Mouse (Mus musculus) layer of hippocampus, adult 9-11 months (tissue): ENCODE data around the gene Flnb.

Source experiments
- DNase-seq: peaks from one replicate; pipeline ENCODE4 v3.0.0; 2022

Flnb gene

GRCm38 (mm10) chr14:7954071-7954471 lies 136.3 kb downstream of the Flnb start:
- DNase-seq: no peak

GRCm38 (mm10) chr14:7956427-7956826 lies 138.7 kb downstream of the Flnb start:
- no peak for DNase-seq

- no peak for DNase-seq
Observed at GRCm38 (mm10) chr14:7957049-7957448, 139.3 kb downstream of the Flnb start, which contains the start of gene Gm45521. Gene Gm45521 (plus strand): TSS chr14:7957288.

GRCm38 (mm10) chr14:7960616-7961015 lies 142.9 kb downstream of the Flnb start:
- DNase-seq: peak; percentile 59

GRCm38 (mm10) chr14:7961714-7962113 lies 144.0 kb downstream of the Flnb start:
- DNase-seq: no peak

GRCm38 (mm10) chr14:7962626-7963025 lies 144.9 kb downstream of the Flnb start:
- no peak for DNase-seq

- DNase-seq: no peak
Observed at GRCm38 (mm10) chr14:7963160-7963559, 145.4 kb downstream of the Flnb start.

- DNase-seq: peak; percentile 70
Observed at GRCm38 (mm10) chr14:7964219-7964889, 146.6 kb downstream of the Flnb start.

- DNase-seq: peak; percentile 26
Observed at GRCm38 (mm10) chr14:7971889-7972493, 154.2 kb downstream of the Flnb start.

GRCm38 (mm10) chr14:7974643-7975042 lies 156.9 kb downstream of the Flnb start:
- DNase-seq: no peak

- no peak for DNase-seq
Observed at GRCm38 (mm10) chr14:7975177-7975576, 157.4 kb downstream of the Flnb start.

GRCm38 (mm10) chr14:7977471-7977870 lies 159.7 kb downstream of the Flnb start:
- DNase-seq: no peak

- no peak for DNase-seq
Observed at GRCm38 (mm10) chr14:7978183-7978582, 160.4 kb downstream of the Flnb start.

- DNase-seq: no peak
Observed at GRCm38 (mm10) chr14:7981226-7981625, 163.5 kb downstream of the Flnb start.

- no peak for DNase-seq
Observed at GRCm38 (mm10) chr14:7986913-7987312, 169.2 kb downstream of the Flnb start.

- no peak for DNase-seq
Observed at GRCm38 (mm10) chr14:7989371-7989770, 171.6 kb downstream of the Flnb start.

GRCm38 (mm10) chr14:7989961-7990360 lies 172.2 kb downstream of the Flnb start:
- DNase-seq: no peak

GRCm38 (mm10) chr14:7991108-7991776 lies 173.5 kb downstream of the Flnb start:
- no peak for DNase-seq

- DNase-seq: no peak
Observed at GRCm38 (mm10) chr14:7992158-7992557, 174.4 kb downstream of the Flnb start.

- no peak for DNase-seq
Observed at GRCm38 (mm10) chr14:7994271-7994767, 176.6 kb downstream of the Flnb start, which contains the start of gene Dnase1l3. Gene Dnase1l3 (minus strand): TSS chr14:7994573.

- DNase-seq: peak; percentile 90
Observed at GRCm38 (mm10) chr14:7997255-7997696, 179.5 kb downstream of the Flnb start.

GRCm38 (mm10) chr14:7999030-7999429 lies 181.3 kb downstream of the Flnb start:
- no peak for DNase-seq

GRCm38 (mm10) chr14:7999435-7999834 lies 181.7 kb downstream of the Flnb start:
- DNase-seq: no peak

GRCm38 (mm10) chr14:8000247-8000646 lies 182.5 kb downstream of the Flnb start:
- DNase-seq: no peak
